Mouse (Mus musculus): ENCODE results near the gene Stpg3. TPM values are rescaled to one million over a fixed set of nuclear protein-coding genes. Genes with fewer than 3 reads are reported as not detected.

Stpg3 gene
- polyA plus RNA-seq, 1 experiment from 2014 or later, result not detected

DNA sequence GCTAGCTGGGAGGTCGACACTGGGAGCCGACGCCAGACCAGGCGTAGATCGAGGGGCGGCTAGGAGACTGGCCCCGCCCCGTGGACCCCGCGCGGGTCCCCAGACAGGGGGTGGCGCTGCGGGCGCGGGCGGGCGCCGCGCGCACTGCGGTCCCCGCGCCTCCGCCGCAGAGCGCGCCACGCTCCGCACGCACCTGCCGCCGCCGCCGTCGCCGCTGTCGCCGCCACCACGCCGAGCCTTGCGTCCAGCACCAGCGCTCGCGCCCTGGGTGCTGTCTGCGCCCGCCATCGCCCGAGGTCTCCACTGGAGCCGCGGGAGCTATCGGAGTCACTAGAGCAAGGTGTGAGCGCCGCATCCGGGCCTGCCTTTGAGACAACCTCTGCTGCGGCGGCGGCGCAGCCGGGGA lies 27.7 kb upstream of the Stpg3 start, which contains the start of the genes Rnf208 and Cysrt1:
Rnf208 (plus strand) TSS at position 155 of the 406 bp plus-strand sequence.
Cysrt1 (minus strand) TSS at position 352 of the 406 bp plus-strand sequence.
- TF ChIP-seq EP300 (IDR thresholded peaks at IDR 0.05; ENCODE audit: low read depth) (no peak), CTCF (IDR thresholded peaks at IDR 0.05; ENCODE audit: low read depth) (no peak)

DNA sequence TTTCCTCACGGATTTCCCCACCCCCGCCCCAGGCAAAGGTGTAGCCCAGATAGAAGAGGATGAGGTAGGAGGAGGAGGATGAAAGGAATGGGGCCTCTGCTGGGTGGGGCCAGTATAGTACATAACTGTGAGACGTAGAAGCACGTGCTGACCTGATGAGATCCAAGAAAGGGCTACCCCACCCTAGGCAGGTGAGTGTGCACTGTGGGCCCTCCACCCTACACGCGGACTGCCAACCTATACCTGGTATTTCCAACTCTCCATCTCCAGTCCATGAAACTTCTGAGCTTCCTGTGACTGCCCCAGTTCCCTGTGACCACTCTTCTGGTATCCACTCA lies 27.0 kb upstream of the Stpg3 start:
- Histone ChIP-seq H3K4me2 (ENCODE audit: low read depth, low read length) (peak overlapping the region; percentile 78), H3K9ac (replicated peaks) (no peak overlapping the region), H3K27me3 (ENCODE audit: insufficient read depth, low read length) (peaks cover 26% of the 10 kb centered on the region), H3K36me3 (replicated peaks; ENCODE audit: insufficient read depth, low read length) (no peaks in the 10 kb centered on the region), H3K9me3 (ENCODE audit: low read length) (no peaks in the 10 kb centered on the region), H3K27ac (ENCODE audit: low read depth) (no peak overlapping the region), H3K4me1 (ENCODE audit: insufficient read depth) (peaks cover 23% of the 10 kb centered on the region), H3K4me3 (ENCODE audit: low read depth, low read length) (peak overlapping the region; percentile 47; the same call in 1 of the 2 replicates)
- no peak for TF ChIP-seq EP300 (IDR thresholded peaks at IDR 0.05; ENCODE audit: low read depth)
- TF ChIP-seq CTCF (IDR thresholded peaks at IDR 0.05; ENCODE audit: low read depth), result no peak
- DNase-seq (no peak), ATAC-seq (no peak; the same call in 1 of the 2 replicates)
- 14% methylated on average over 6 of the region's 6 CpGs for WGBS (ENCODE audit: insufficient replicate concordance)

More for the DNA sequence above, 27.7 kb upstream of the Stpg3 start, which contains the start of the genes Rnf208 and Cysrt1:
- Histone ChIP-seq H3K9me3 (ENCODE audit: low read length) (no peaks in the 10 kb centered on the region), H3K27me3 (ENCODE audit: insufficient read depth, low read length) (peaks cover 26% of the 10 kb centered on the region), H3K9ac (replicated peaks) (no peak within 1 kb of the TSS; the same call in 1 of the 2 replicates), H3K4me3 (ENCODE audit: low read depth, low read length) (peak within 1 kb of the TSS; percentile 47), H3K4me2 (ENCODE audit: low read depth, low read length) (peak within 1 kb of the TSS; percentile 78), H3K27ac (ENCODE audit: low read depth) (no peak within 1 kb of the TSS), H3K36me3 (replicated peaks; ENCODE audit: insufficient read depth, low read length) (0 out of 2 replicates have a peak, but pooled peaks cover under 1% of the 10 kb centered on the region), H3K4me1 (ENCODE audit: insufficient read depth) (peaks cover 23% of the 10 kb centered on the region)
- DNase-seq, result no peak
- 2% methylated on average over 26 of the region's 59 CpGs for WGBS (ENCODE audit: insufficient replicate concordance)
- no peak for ATAC-seq

DNA sequence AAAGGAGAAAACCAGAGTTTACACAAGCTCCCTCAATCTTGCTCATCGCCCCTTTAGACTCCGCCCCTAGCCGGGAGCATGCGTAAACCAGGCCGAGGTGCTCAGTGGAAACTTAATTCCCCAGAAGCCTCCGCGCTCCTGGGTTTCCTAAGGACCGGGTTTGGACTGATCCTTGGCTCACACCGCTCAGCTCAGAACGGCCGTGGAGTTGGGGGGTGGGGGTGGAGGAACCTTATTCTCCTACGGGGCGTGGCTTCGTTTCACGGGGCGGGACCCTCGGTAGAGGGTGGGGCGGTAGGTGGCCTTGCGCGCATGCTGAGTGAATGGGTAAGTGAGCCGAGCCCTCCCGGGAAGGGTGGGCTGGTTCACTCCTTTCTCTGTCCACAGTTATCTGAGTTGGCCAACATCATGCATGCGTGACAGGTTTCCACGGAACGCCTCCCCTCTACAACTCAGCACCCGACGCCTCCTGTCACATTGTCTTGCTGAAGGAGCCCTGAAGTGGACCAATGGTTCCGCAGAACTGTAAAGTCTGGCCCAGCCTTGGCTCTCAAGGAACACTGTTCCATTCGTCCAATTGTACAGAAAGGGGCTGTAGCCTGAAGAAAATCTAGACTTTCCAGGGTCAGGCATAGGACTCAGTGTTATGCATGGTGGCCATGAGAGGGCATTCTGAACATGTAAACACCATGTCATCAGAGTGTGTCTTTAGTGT lies 26.4 kb upstream of the Stpg3 start:
- no peaks in the 10 kb centered on the region for H3K36me3 ChIP-seq (replicated peaks; ENCODE audit: insufficient read depth, low read length)
- TF ChIP-seq EP300 (IDR thresholded peaks at IDR 0.05; ENCODE audit: low read depth) (no peak), CTCF (IDR thresholded peaks at IDR 0.05; ENCODE audit: low read depth) (no peak)
- H3K4me2 ChIP-seq (ENCODE audit: low read depth, low read length), result peak overlapping the region; percentile 78
- H3K9me3 ChIP-seq (ENCODE audit: low read length), result no peaks in the 10 kb centered on the region
- WGBS (ENCODE audit: insufficient replicate concordance), result 3% methylated on average over 29 of the region's 29 CpGs
- peaks cover 23% of the 10 kb centered on the region for H3K4me1 ChIP-seq (ENCODE audit: insufficient read depth)
- H3K27me3 ChIP-seq (ENCODE audit: insufficient read depth, low read length), result peaks cover 26% of the 10 kb centered on the region
- H3K9ac ChIP-seq (replicated peaks), result peak overlapping the region; percentile 30; the same call in 1 of the 2 replicates
- H3K4me3 ChIP-seq (ENCODE audit: low read depth, low read length), result peak overlapping the region; percentile 47
- ATAC-seq (peak; percentile 74), DNase-seq (peak; percentile 58)
- no peak overlapping the region for H3K27ac ChIP-seq (ENCODE audit: low read depth)

DNA sequence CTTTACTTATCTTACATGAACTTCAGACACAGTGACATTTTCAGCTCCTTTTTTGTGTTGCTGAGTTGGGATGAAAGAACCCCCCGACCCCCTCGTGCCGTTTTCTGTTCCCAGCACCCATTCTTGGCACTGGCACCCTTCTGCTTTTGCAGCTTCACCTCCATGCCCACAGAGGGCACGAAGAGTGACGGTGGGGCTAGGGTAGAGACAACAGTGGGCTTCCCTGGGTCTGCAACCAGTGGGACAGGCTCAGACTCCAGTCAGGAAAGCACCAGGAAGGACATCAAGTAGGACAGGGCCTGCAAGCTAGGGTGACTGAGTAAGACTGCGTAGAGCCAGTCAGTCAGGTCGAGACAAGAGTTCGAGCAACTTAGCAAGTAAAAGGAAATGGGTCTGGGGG lies 25.9 kb upstream of the Stpg3 start:
- no peaks in the 10 kb centered on the region for H3K9me3 ChIP-seq (ENCODE audit: low read length)
- peaks cover 23% of the 10 kb centered on the region for H3K4me1 ChIP-seq (ENCODE audit: insufficient read depth)
- no peak overlapping the region for H3K9ac ChIP-seq (replicated peaks)
- no peak for TF ChIP-seq EP300 (IDR thresholded peaks at IDR 0.05; ENCODE audit: low read depth)
- H3K27ac ChIP-seq (ENCODE audit: low read depth), result no peak overlapping the region
- H3K36me3 ChIP-seq (replicated peaks; ENCODE audit: insufficient read depth, low read length), result no peaks in the 10 kb centered on the region
- no peak for DNase-seq
- peak overlapping the region; percentile 47; the same call in 1 of the 2 replicates for H3K4me3 ChIP-seq (ENCODE audit: low read depth, low read length)
- H3K4me2 ChIP-seq (ENCODE audit: low read depth, low read length), result peak overlapping the region; percentile 78
- WGBS (ENCODE audit: insufficient replicate concordance), result 56% methylated on average over 8 of the region's 8 CpGs
- H3K27me3 ChIP-seq (ENCODE audit: insufficient read depth, low read length), result peaks cover 26% of the 10 kb centered on the region
- ATAC-seq, result no peak

DNA sequence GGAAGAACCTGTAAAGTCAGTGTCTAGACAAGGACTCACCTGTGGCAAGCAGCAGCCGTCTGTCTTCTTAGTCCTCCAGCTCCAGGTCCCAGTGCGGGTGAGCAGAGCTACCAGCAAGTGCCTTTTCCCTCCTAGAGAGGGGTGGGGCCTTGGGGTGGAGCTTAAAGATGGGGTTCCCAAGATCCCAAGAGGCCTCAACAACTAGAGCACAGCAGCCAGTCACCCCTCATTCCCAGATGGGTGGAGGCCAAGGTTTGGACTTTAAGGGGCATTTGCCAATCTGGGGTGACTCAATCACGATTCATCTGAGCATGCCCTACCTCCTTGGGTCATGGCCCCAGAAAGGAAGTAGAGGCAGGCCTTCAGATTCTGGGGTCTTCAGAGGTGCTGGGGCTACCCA lies 25.3 kb upstream of the Stpg3 start:
- no peak overlapping the region for H3K4me2 ChIP-seq (ENCODE audit: low read depth, low read length)
- H3K27ac ChIP-seq (ENCODE audit: low read depth), result no peak overlapping the region
- H3K36me3 ChIP-seq (replicated peaks; ENCODE audit: insufficient read depth, low read length), result no peaks in the 10 kb centered on the region
- WGBS (ENCODE audit: insufficient replicate concordance), result 83% methylated on average over 3 of the region's 3 CpGs
- DNase-seq (no peak), ATAC-seq (no peak)
- H3K4me3 ChIP-seq (ENCODE audit: low read depth, low read length), result no peak overlapping the region
- H3K9me3 ChIP-seq (ENCODE audit: low read length), result no peaks in the 10 kb centered on the region
- peaks cover 26% of the 10 kb centered on the region for H3K27me3 ChIP-seq (ENCODE audit: insufficient read depth, low read length)
- TF ChIP-seq EP300 (IDR thresholded peaks at IDR 0.05; ENCODE audit: low read depth) (no peak), CTCF (IDR thresholded peaks at IDR 0.05; ENCODE audit: low read depth) (no peak)
- peaks cover 23% of the 10 kb centered on the region for H3K4me1 ChIP-seq (ENCODE audit: insufficient read depth)
- H3K9ac ChIP-seq (replicated peaks), result no peak overlapping the region

DNA sequence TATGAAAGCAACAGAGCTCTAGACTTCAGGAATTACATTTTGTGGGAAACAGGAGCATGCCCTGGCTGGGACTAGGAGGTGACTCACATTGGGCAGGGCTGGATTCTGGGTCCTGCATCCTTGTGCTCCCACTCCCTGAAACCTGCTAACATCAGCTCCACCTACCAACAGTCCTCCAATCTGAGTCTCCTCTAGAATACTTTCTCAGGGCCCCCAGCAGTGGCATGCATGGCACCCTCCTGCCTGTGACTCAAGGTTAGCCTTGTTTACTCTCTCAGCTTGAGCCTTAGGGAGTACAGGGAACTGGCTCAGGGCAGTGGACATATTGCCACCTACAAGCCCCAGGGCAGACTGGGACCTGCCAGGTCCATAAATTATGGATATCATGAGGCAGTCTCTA lies 23.7 kb upstream of the Stpg3 start:
- Histone ChIP-seq H3K4me2 (ENCODE audit: low read depth, low read length) (no peak overlapping the region), H3K9me3 (ENCODE audit: low read length) (no peaks in the 10 kb centered on the region), H3K36me3 (replicated peaks; ENCODE audit: insufficient read depth, low read length) (no peaks in the 10 kb centered on the region), H3K27ac (ENCODE audit: low read depth) (no peak overlapping the region), H3K4me3 (ENCODE audit: low read depth, low read length) (no peak overlapping the region), H3K9ac (replicated peaks) (no peak overlapping the region), H3K27me3 (ENCODE audit: insufficient read depth, low read length) (peaks cover 22% of the 10 kb centered on the region), H3K4me1 (ENCODE audit: insufficient read depth) (peaks cover 23% of the 10 kb centered on the region)
- ATAC-seq (no peak), DNase-seq (no peak)
- TF ChIP-seq CTCF (IDR thresholded peaks at IDR 0.05; ENCODE audit: low read depth), result no peak
- no peak for TF ChIP-seq EP300 (IDR thresholded peaks at IDR 0.05; ENCODE audit: low read depth)

All from liver, postnatal 0 days (tissue).